Mouse (Mus musculus): ENCODE results near the gene Phospho2.

Phospho2 gene

GRCm38 (mm10) chr2:69825898-69826297, 36.5 kb downstream of the Phospho2 start:
- DNase-seq (ENCODE audit: low spot score), result no peak

GRCm38 (mm10) chr2:69826380-69826779, 37.0 kb downstream of the Phospho2 start:
- no peak for DNase-seq (ENCODE audit: low spot score)

- no peak for DNase-seq (ENCODE audit: low spot score)
These were observed 38.6 kb downstream of the Phospho2 start for GRCm38 (mm10) chr2:69828031-69828430.

GRCm38 (mm10) chr2:69829680-69830079, 40.3 kb downstream of the Phospho2 start:
- no peak for DNase-seq (ENCODE audit: low spot score)

- DNase-seq (ENCODE audit: low spot score), result no peak
These were observed 40.7 kb downstream of the Phospho2 start for GRCm38 (mm10) chr2:69830116-69830515.

GRCm38 (mm10) chr2:69837244-69837967, 48.0 kb downstream of the Phospho2 start:
- DNase-seq (ENCODE audit: low spot score), result no peak

- no peak for DNase-seq (ENCODE audit: low spot score)
These were observed 48.6 kb downstream of the Phospho2 start for GRCm38 (mm10) chr2:69837996-69838395.

- no peak for DNase-seq (ENCODE audit: low spot score)
These were observed 49.3 kb downstream of the Phospho2 start for GRCm38 (mm10) chr2:69838707-69839106.

- DNase-seq (ENCODE audit: low spot score), result no peak
These were observed 50.8 kb downstream of the Phospho2 start for GRCm38 (mm10) chr2:69840261-69840660.

- no peak for DNase-seq (ENCODE audit: low spot score)
These were observed 59.8 kb downstream of the Phospho2 start for GRCm38 (mm10) chr2:69849215-69849614.

Data from layer of hippocampus, adult 9-10 months (tissue).